Mouse (Mus musculus): ENCODE measurements around the gene Lama5.

- TF ChIP-seq CTCF (IDR thresholded peaks at IDR 0.05; ENCODE audit: control insufficient read depth, insufficient read depth, insufficient read length) (no peak), USF1 (IDR thresholded peaks at IDR 0.05; ENCODE audit: low read depth) (no peak), MAX (IDR thresholded peaks at IDR 0.05) (no peak), MYOD1 (IDR thresholded peaks at IDR 0.05; ENCODE audit: control insufficient read depth, insufficient read length, low read depth) (no peak), MYOG (IDR thresholded peaks at IDR 0.05; ENCODE audit: control insufficient read depth, extremely low read depth, insufficient read length) (no peak), CEBPB (IDR thresholded peaks at IDR 0.05; ENCODE audit: low read depth) (no peak)
Measured at GRCm38 (mm10) chr2:180247916-180248315, 22.3 kb upstream of the Lama5 start.

All from C2C12 (cell line).